Comparison of ENCODE assay signal across 11 mouse cellular contexts in genomic region chr16:45837541-45838342, GRCm38 (mm10).
DNase-seq lines count a peak whose midpoint lies in the region; ATAC-seq and TF ChIP-seq lines count a peak whose summit lies in the region.
"Had no signal": no experiment of that assay in that cellular context is flagged by ENCODE, and none has a peak within 500 bp of the region (broad histone marks: within the 10 kb centered on the region; RNA-seq: fewer than 3 reads in every experiment).

No protein-coding gene starts in this region.

- 23% methylated on average over 5 of the region's 5 CpGs for WGBS in heart, embryonic 15.5 days
- 17% methylated on average over 5 of the region's 5 CpGs for WGBS in lung, adult 2 months
- 80% methylated on average over 5 of the region's 5 CpGs for WGBS in cerebellum, adult 2 months

- no peak overlapping the region for H3K9ac ChIP-seq in heart, embryonic 15.5 days
- H3K9ac ChIP-seq: liver, embryonic 14.5 days had no signal

- no peak overlapping the region for H3K4me3 ChIP-seq in heart, embryonic 15.5 days
- H3K4me3 ChIP-seq in lung, adult 2 months (replicated peaks; ENCODE audit: extremely low read depth, low read depth, low read length) = no peak overlapping the region
- H3K4me3 ChIP-seq in cerebellum, adult 2 months (replicated peaks; ENCODE audit: insufficient read depth, low read depth, low read length) = no peak overlapping the region
- H3K4me3 ChIP-seq: hindbrain, embryonic 10.5 days had no signal

- H3K27ac ChIP-seq in heart, embryonic 15.5 days = peak overlapping the region; percentile 82
- H3K27ac ChIP-seq in cerebellum, adult 2 months (ENCODE audit: insufficient read depth, low read length) = no peak overlapping the region
- H3K27ac ChIP-seq: hindbrain, embryonic 10.5 days; liver, embryonic 14.5 days had no signal

- no peak for TF ChIP-seq POLR2A in lung, adult 2 months (IDR thresholded peaks at IDR 0.05; ENCODE audit: borderline replicate concordance, extremely low read depth, low read depth, low read length)
- no peak for TF ChIP-seq POLR2A in cerebellum, adult 2 months (IDR thresholded peaks at IDR 0.05; ENCODE audit: borderline replicate concordance, insufficient read depth, low read length)

- peak; percentile 65 for DNase-seq in 3134 (ENCODE audit: extremely low read depth, insufficient read length, low spot score)
- peak; percentile 87 for DNase-seq in adrenal gland, adult 2 months
- DNase-seq in lung, adult 2 months = peak; percentile 56
- no peak for DNase-seq in cerebellum, adult 2 months
- DNase-seq in spleen, adult 12 weeks (ENCODE audit: low spot score) = no peak
- DNase-seq: cerebellum, adult 9-10 months had no signal

- no peak for TF ChIP-seq CTCF in lung, adult 2 months (IDR thresholded peaks at IDR 0.05; ENCODE audit: insufficient read depth, low read length)
- no peak for TF ChIP-seq CTCF in cerebellum, adult 2 months (IDR thresholded peaks at IDR 0.05; ENCODE audit: borderline replicate concordance, insufficient read depth, low read depth, low read length)

- H3K27me3 ChIP-seq in heart, embryonic 15.5 days = no peaks in the 10 kb centered on the region
- H3K27me3 ChIP-seq in cerebellum, adult 2 months (ENCODE audit: control insufficient read depth, insufficient read depth, low read length) = no peaks in the 10 kb centered on the region

- peaks cover 64% of the 10 kb centered on the region for H3K4me1 ChIP-seq in heart, embryonic 15.5 days (replicated peaks)
- H3K4me1 ChIP-seq in lung, adult 2 months (ENCODE audit: control insufficient read depth, insufficient read depth, low read length) = peaks cover 46% of the 10 kb centered on the region
- no peaks in the 10 kb centered on the region for H3K4me1 ChIP-seq in cerebellum, adult 2 months (ENCODE audit: control insufficient read depth, insufficient read depth, low read length)

- H3K9me3 ChIP-seq in heart, embryonic 15.5 days (replicated peaks) = no peaks in the 10 kb centered on the region
- H3K9me3 ChIP-seq: hindbrain, embryonic 10.5 days had no signal

- peak overlapping the region; percentile 38 for H3K4me2 ChIP-seq in heart, embryonic 15.5 days

- H3K36me3 ChIP-seq in heart, embryonic 15.5 days = no peaks in the 10 kb centered on the region
- H3K36me3 ChIP-seq: hindbrain, embryonic 10.5 days had no signal

- peak; percentile 82 for ATAC-seq in heart, embryonic 15.5 days (replicated peaks; ENCODE audit: insufficient number of reproducible peaks, insufficient read depth, low FRiP score, low read depth)
- ATAC-seq in cerebellum, adult (ENCODE audit: insufficient number of reproducible peaks, low FRiP score, low TSS enrichment) = no peak
- ATAC-seq in CD4-positive, CD25-positive, alpha-beta regulatory T cell, adult 4 months = no peak

Comparison
In these comparisons a context has a peak if more than half of its experiments do, and no peak if none do; other contexts are left out.
1. DNase-seq: peak in 3134 (single experiment), adrenal gland, adult 2 months (single experiment) and lung, adult 2 months (single experiment); none in cerebellum, adult 2 months (0 of 2) and spleen, adult 12 weeks (single experiment).